Mouse (Mus musculus): ENCODE data around the gene Taf3. TPM values are rescaled to one million over a fixed set of nuclear protein-coding genes. Genes with fewer than 3 reads are reported as not detected.

Taf3 gene
- total and polyA plus RNA-seq, 3 experiments: 3.1 to 13.4 (median 6.0) TPM

- H3K4me1 ChIP-seq (ENCODE audit: control insufficient read depth in 1 of 2, insufficient read depth in 2 of 2): 0 out of 4 replicates have a peak, but pooled peaks cover 0 to 2% of the 10 kb centered on the region in 2 experiments
- no peak for TF ChIP-seq E2F4 (IDR thresholded peaks at IDR 0.05; ENCODE audit: insufficient replicate concordance, low read depth, low read length)
- TF ChIP-seq ZC3H11A (IDR thresholded peaks at IDR 0.05; ENCODE audit: low read depth, low read length): no peak
- no peak for TF ChIP-seq MXI1 (IDR thresholded peaks at IDR 0.05; ENCODE audit: low read depth, low read length)
- H3K9ac ChIP-seq (ENCODE audit: insufficient read depth, low read depth): no peak overlapping the region
- no peak overlapping the region for H3K4me2 ChIP-seq (ENCODE audit: insufficient read depth, low read depth, poor library complexity, severe bottlenecking)
- no peaks in the 10 kb centered on the region for H3K36me3 ChIP-seq (replicated peaks in 1 of 2; ENCODE audit: control insufficient read depth in 1 of 2, insufficient read depth in 1 of 2, low read length in 1 of 2)
- no peaks in the 10 kb centered on the region for H3K79me2 ChIP-seq (replicated peaks; ENCODE audit: control insufficient read depth, extremely low read depth, insufficient read depth, poor library complexity, severe bottlenecking)
- DNase-seq (ENCODE audit: extremely low read depth): no peak
- no peaks in the 10 kb centered on the region for H3K27me3 ChIP-seq (replicated peaks)
- H3K4me3 ChIP-seq (replicated peaks in 1 of 3; ENCODE audit: low read depth in 2 of 3, low read length in 2 of 3, poor library complexity in 1 of 3): no peak overlapping the region
- dilution Hi-C loops (cut with MboI; ENCODE audit: extremely low pct_ligation_motif_present, extremely low pct_unique_long_range_greater_than_20kb, low sequenced_read_pairs) (no loop called here), in situ Hi-C loops (cut with MboI; ENCODE audit: low pct_ligation_motif_present, low pct_unique_long_range_greater_than_20kb, low sequenced_read_pairs) (loop anchor here (25.0 kb wide), 1 partner anchor 420 kb away; no protein-coding TSS in a partner anchor)
- no peaks in the 10 kb centered on the region for H3K9me3 ChIP-seq (replicated peaks; ENCODE audit: low read length)
- H3K27ac ChIP-seq (ENCODE audit: insufficient read depth, low read depth): no peak overlapping the region
These were observed 165.9 kb downstream of the Taf3 start for GRCm38 (mm10) chr2:9882371-9882925.

- in situ Hi-C loops (cut with MboI; ENCODE audit: low pct_ligation_motif_present, low pct_unique_long_range_greater_than_20kb, low sequenced_read_pairs) (loop anchor here (25.0 kb wide), 1 partner anchor 419 kb away; no protein-coding TSS in a partner anchor), dilution Hi-C loops (cut with MboI; ENCODE audit: extremely low pct_ligation_motif_present, extremely low pct_unique_long_range_greater_than_20kb, low sequenced_read_pairs) (no loop called here)
- H3K27me3 ChIP-seq (replicated peaks): no peaks in the 10 kb centered on the region
- no peak overlapping the region for H3K9ac ChIP-seq (ENCODE audit: insufficient read depth, low read depth)
- no peaks in the 10 kb centered on the region for H3K36me3 ChIP-seq (replicated peaks in 1 of 2; ENCODE audit: control insufficient read depth in 1 of 2, insufficient read depth in 1 of 2, low read length in 1 of 2)
- no peak overlapping the region for H3K27ac ChIP-seq (ENCODE audit: insufficient read depth, low read depth)
- no peak overlapping the region for H3K4me3 ChIP-seq (replicated peaks in 1 of 3; ENCODE audit: low read depth in 2 of 3, low read length in 2 of 3, poor library complexity in 1 of 3)
- TF ChIP-seq IRF4 (IDR thresholded peaks at IDR 0.05; ENCODE audit: low read depth, low read length) (no peak), MAZ (IDR thresholded peaks at IDR 0.05; ENCODE audit: low read depth, low read length) (no peak), EP300 (IDR thresholded peaks at IDR 0.05; ENCODE audit: low read length) (no peak), USF1 (IDR thresholded peaks at IDR 0.05; ENCODE audit: low read depth, low read length) (no peak), SIN3A (IDR thresholded peaks at IDR 0.05; ENCODE audit: low read length) (no peak), RCOR1 (conservative IDR thresholded peaks at IDR 0.05; ENCODE audit: low read depth, low read length) (no peak), ZKSCAN1 (IDR thresholded peaks at IDR 0.05; ENCODE audit: borderline replicate concordance, low read depth, low read length) (no peak), KAT2A (IDR thresholded peaks at IDR 0.05; ENCODE audit: insufficient replicate concordance, low read length) (no peak), POLR2AphosphoS2 (IDR thresholded peaks at IDR 0.05; ENCODE audit: low read depth, low read length) (no peak), USF2 (conservative IDR thresholded peaks at IDR 0.05; ENCODE audit: low read depth, low read length) (no peak), MAFK (IDR thresholded peaks at IDR 0.05; ENCODE audit: insufficient replicate concordance, low read length) (no peak), POLR2A (IDR thresholded peaks at IDR 0.05; ENCODE audit: low read depth, low read length) (no peak), MEF2A (IDR thresholded peaks at IDR 0.05; ENCODE audit: borderline replicate concordance, low read depth, low read length) (no peak), UBTF (IDR thresholded peaks at IDR 0.05; ENCODE audit: low read depth, low read length) (no peak), MXI1 (IDR thresholded peaks at IDR 0.05; ENCODE audit: low read depth, low read length) (no peak), MYC (IDR thresholded peaks at IDR 0.05; ENCODE audit: low read depth, low read length) (no peak), PAX5 (IDR thresholded peaks at IDR 0.05; ENCODE audit: low read length) (no peak), TCF12 (IDR thresholded peaks at IDR 0.05; ENCODE audit: low read depth, low read length) (no peak), BHLHE40 (IDR thresholded peaks at IDR 0.05; ENCODE audit: low read depth, low read length) (no peak)
- no peaks in the 10 kb centered on the region for H3K79me2 ChIP-seq (replicated peaks; ENCODE audit: control insufficient read depth, extremely low read depth, insufficient read depth, poor library complexity, severe bottlenecking)
- H3K9me3 ChIP-seq (replicated peaks; ENCODE audit: low read length): peaks cover 3% of the 10 kb centered on the region
- H3K4me1 ChIP-seq (ENCODE audit: control insufficient read depth in 1 of 2, insufficient read depth in 2 of 2): 0 out of 4 replicates have a peak, but pooled peaks cover 0 to 2% of the 10 kb centered on the region in 2 experiments
- H3K4me2 ChIP-seq (ENCODE audit: insufficient read depth, low read depth, poor library complexity, severe bottlenecking): no peak overlapping the region
- no peak for DNase-seq (ENCODE audit: extremely low read depth)
These were observed 166.8 kb downstream of the Taf3 start for GRCm38 (mm10) chr2:9881611-9882023.
